Mouse (Mus musculus): ENCODE measurements around the gene Cabp4.

GRCm38 (mm10) chr19:4145936-4146335 is 2.1 kb upstream of the Cabp4 start:
- TF ChIP-seq CTCF (IDR thresholded peaks at IDR 0.05; ENCODE audit: extremely low read depth, insufficient read depth, low read length) (no peak), POLR2A (IDR thresholded peaks at IDR 0.05; ENCODE audit: extremely low read depth, insufficient read depth, low read length) (no peak)

Data from cortical plate, adult 2 months (tissue).